Mouse (Mus musculus) liver, embryonic 13.5 days (tissue): ENCODE data around the gene Efna3. TPM values are rescaled to one million over a fixed set of nuclear protein-coding genes. Genes with fewer than 3 reads are reported as not detected.
A peak's percentile ranks its signal among the peaks of the same experiment; 100 is the strongest.

Source experiments
- ATAC-seq: fragments of 200-750 bp; cut with Nextera tagmentation; 2 replicates; pipeline ENCODE4 v1.8.0; 2017; ENCODE audit warnings: low read depth, mild to moderate bottlenecking, moderate number of reproducible peaks, moderate library complexity
- DNase-seq: peaks from one replicate; pipeline ENCODE4 v3.0.0; 2022
- H3K27ac ChIP-seq: fragments of 300-500 bp; sonication (generic); 2 replicates; pipeline ENCODE4 v1.5.1; 2015; ENCODE audit warnings: moderate library complexity, mild to moderate bottlenecking, inconsistent platforms
- H3K27me3 ChIP-seq: fragments of 300-500 bp; sonication (generic); 2 replicates; pipeline ENCODE4 v1.6.1; 2015; ENCODE audit warnings: mild to moderate bottlenecking, inconsistent platforms
- H3K36me3 ChIP-seq: fragments of 300-500 bp; sonication (generic); 2 replicates; pipeline ENCODE4 v1.6.1; 2015; ENCODE audit warnings: mild to moderate bottlenecking, inconsistent platforms
- H3K4me1 ChIP-seq: fragments of 300-500 bp; sonication (generic); replicated peaks from 2 replicates; pipeline ENCODE4 v1.6.1; 2015; ENCODE audit warnings: inconsistent platforms
- H3K4me2 ChIP-seq: fragments of 300-500 bp; sonication (generic); 2 replicates; pipeline ENCODE4 v1.6.1; 2015; ENCODE audit warnings: inconsistent platforms, mild to moderate bottlenecking, moderate library complexity
- H3K4me3 ChIP-seq: fragments of 300-500 bp; sonication (generic); replicated peaks from 2 replicates; pipeline ENCODE4 v1.5.1; 2015; ENCODE audit warnings: mild to moderate bottlenecking, inconsistent platforms
- H3K9ac ChIP-seq: fragments of 300-500 bp; sonication (generic); 2 replicates; pipeline ENCODE4 v1.6.1; 2015; ENCODE audit warnings: mild to moderate bottlenecking, inconsistent platforms
- H3K9me3 ChIP-seq: fragments of 300-500 bp; sonication (generic); replicated peaks from 2 replicates; pipeline ENCODE4 v1.6.1; 2016; ENCODE audit warnings: inconsistent platforms
- WGBS: fragments of 180-500 bp; shearing (Covaris S2); methylation state at CpG from one replicate; pipeline ENCODE4 v1.1.7; 2015; ENCODE audit not compliant: insufficient replicate concordance; 5-methylcytosine and 5-hydroxymethylcytosine counted together
- polyA plus RNA-seq: library from polyadenylated mRNA; unstranded; fragments of >200 nt; fragmentation: Nextera tagmentation; extraction: Ambion mirVana; gene quantifications from 2 replicates; pipeline ENCODE4 v1.2.1, GENCODE M21; 2015

Efna3 gene
- polyA plus RNA-seq, 1 experiment from 2014 or later: 0.32 TPM

GRCm38 (mm10) chr3:89280050-89280605 lies 42.6 kb downstream of the Efna3 start:
- Histone ChIP-seq H3K4me2 (peak overlapping the region; percentile 61), H3K36me3 (peaks cover 2% of the 10 kb centered on the region; the same call in 1 of the 2 replicates), H3K4me3 (peak overlapping the region; percentile 42), H3K4me1 (peaks cover 17% of the 10 kb centered on the region), H3K9ac (no peak overlapping the region), H3K9me3 (no peaks in the 10 kb centered on the region), H3K27ac (no peak overlapping the region), H3K27me3 (peaks cover 72% of the 10 kb centered on the region)
- DNase-seq (no peak), ATAC-seq (no peak)
- 1% methylated on average over 29 of the region's 29 CpGs for WGBS

- ATAC-seq (peak; percentile 54), DNase-seq (no peak)
- 3% methylated on average over 35 of the region's 35 CpGs for WGBS
- Histone ChIP-seq H3K4me1 (peaks cover 17% of the 10 kb centered on the region), H3K4me2 (peak overlapping the region; percentile 61), H3K9ac (peak overlapping the region; percentile 56), H3K27me3 (peaks cover 72% of the 10 kb centered on the region), H3K27ac (peak overlapping the region; percentile 18; the same call in 1 of the 2 replicates), H3K4me3 (peak overlapping the region; percentile 42), H3K9me3 (no peaks in the 10 kb centered on the region), H3K36me3 (peaks cover 3% of the 10 kb centered on the region; the same call in 1 of the 2 replicates)
These were observed 43.4 kb downstream of the Efna3 start for GRCm38 (mm10) chr3:89279153-89279890.

- peaks cover 72% of the 10 kb centered on the region for H3K27me3 ChIP-seq
- H3K9me3 ChIP-seq: no peaks in the 10 kb centered on the region
- H3K36me3 ChIP-seq: peaks cover 3% of the 10 kb centered on the region; the same call in 1 of the 2 replicates
- H3K4me3 ChIP-seq: peak overlapping the region; percentile 42
- no peak for ATAC-seq
- DNase-seq: no peak
- H3K27ac ChIP-seq: no peak overlapping the region
- H3K4me1 ChIP-seq: peaks cover 17% of the 10 kb centered on the region
- H3K9ac ChIP-seq: peak overlapping the region; percentile 56
- peak overlapping the region; percentile 61 for H3K4me2 ChIP-seq
- WGBS: 12% methylated on average over 8 of the region's 8 CpGs
These were observed 44.1 kb downstream of the Efna3 start for GRCm38 (mm10) chr3:89278643-89279042.

- ATAC-seq (0 out of 2 replicates have a peak, but pooled peaks have one; percentile 41), DNase-seq (no peak)
- peaks cover 17% of the 10 kb centered on the region for H3K4me1 ChIP-seq
- peaks cover 72% of the 10 kb centered on the region for H3K27me3 ChIP-seq
- H3K9ac ChIP-seq: no peak overlapping the region
- no peaks in the 10 kb centered on the region for H3K9me3 ChIP-seq
- peak overlapping the region; percentile 61 for H3K4me2 ChIP-seq
- H3K4me3 ChIP-seq: peak overlapping the region; percentile 42
- peaks cover 3% of the 10 kb centered on the region; the same call in 1 of the 2 replicates for H3K36me3 ChIP-seq
- 57% methylated on average over 7 of the region's 7 CpGs for WGBS
- H3K27ac ChIP-seq: no peak overlapping the region
These were observed 44.7 kb downstream of the Efna3 start for GRCm38 (mm10) chr3:89278107-89278506.

- DNase-seq (no peak), ATAC-seq (no peak)
- peaks cover 3% of the 10 kb centered on the region; the same call in 1 of the 2 replicates for H3K36me3 ChIP-seq
- H3K27ac ChIP-seq: no peak overlapping the region
- H3K9ac ChIP-seq: 0 out of 2 replicates have a peak overlapping the region, but pooled peaks have one; percentile 6
- peak overlapping the region; percentile 61 for H3K4me2 ChIP-seq
- peaks cover 67% of the 10 kb centered on the region for H3K27me3 ChIP-seq
- peaks cover 17% of the 10 kb centered on the region for H3K4me1 ChIP-seq
- WGBS: 46% methylated on average over 14 of the region's 14 CpGs
- 0 out of 2 replicates have a peak overlapping the region, but pooled peaks have one; percentile 42 for H3K4me3 ChIP-seq
- H3K9me3 ChIP-seq: no peaks in the 10 kb centered on the region
These were observed 45.3 kb downstream of the Efna3 start for GRCm38 (mm10) chr3:89277281-89278021.

GRCm38 (mm10) chr3:89276061-89276460 lies 46.7 kb downstream of the Efna3 start:
- H3K27ac ChIP-seq: no peak overlapping the region
- WGBS: 76% methylated on average over 13 of the region's 13 CpGs
- H3K4me2 ChIP-seq: no peak overlapping the region
- DNase-seq: no peak
- H3K36me3 ChIP-seq: peaks cover 3% of the 10 kb centered on the region; the same call in 1 of the 2 replicates
- H3K27me3 ChIP-seq: peaks cover 57% of the 10 kb centered on the region
- no peaks in the 10 kb centered on the region for H3K9me3 ChIP-seq
- H3K9ac ChIP-seq: no peak overlapping the region
- ATAC-seq: no peak
- peaks cover 19% of the 10 kb centered on the region for H3K4me1 ChIP-seq
- no peak overlapping the region for H3K4me3 ChIP-seq

GRCm38 (mm10) chr3:89271760-89272159 lies 51.0 kb downstream of the Efna3 start:
- H3K4me2 ChIP-seq: no peak overlapping the region
- H3K4me3 ChIP-seq: no peak overlapping the region
- H3K9ac ChIP-seq: no peak overlapping the region
- no peak for DNase-seq
- H3K36me3 ChIP-seq: peaks cover 3% of the 10 kb centered on the region; the same call in 1 of the 2 replicates
- no peak overlapping the region for H3K27ac ChIP-seq
- H3K4me1 ChIP-seq: peaks cover 41% of the 10 kb centered on the region
- ATAC-seq: no peak
- no peaks in the 10 kb centered on the region for H3K9me3 ChIP-seq
- H3K27me3 ChIP-seq: peaks cover 14% of the 10 kb centered on the region
- WGBS: 67% methylated on average over 6 of the region's 6 CpGs

GRCm38 (mm10) chr3:89270891-89271290 lies 51.9 kb downstream of the Efna3 start:
- Histone ChIP-seq H3K4me2 (peak overlapping the region; percentile 84), H3K9me3 (no peaks in the 10 kb centered on the region), H3K27me3 (peaks cover 5% of the 10 kb centered on the region), H3K9ac (no peak overlapping the region), H3K4me1 (peaks cover 47% of the 10 kb centered on the region), H3K4me3 (peak overlapping the region; percentile 64; the same call in 1 of the 2 replicates), H3K36me3 (peaks cover 3% of the 10 kb centered on the region; the same call in 1 of the 2 replicates), H3K27ac (no peak overlapping the region)
- ATAC-seq: no peak
- no peak for DNase-seq
- WGBS: 72% methylated on average over 6 of the region's 6 CpGs

- Histone ChIP-seq H3K4me3 (peak within 1 kb of the TSS; percentile 64), H3K27ac (peak within 1 kb of the TSS; percentile 45; the same call in 1 of the 2 replicates), H3K4me2 (peak within 1 kb of the TSS; percentile 84), H3K36me3 (peaks cover 2% of the 10 kb centered on the region; the same call in 1 of the 2 replicates), H3K9me3 (no peaks in the 10 kb centered on the region), H3K27me3 (0 out of 2 replicates have a peak, but pooled peaks cover 3% of the 10 kb centered on the region), H3K9ac (peak within 1 kb of the TSS; percentile 75), H3K4me1 (peaks cover 49% of the 10 kb centered on the region)
- peak; percentile 60 for ATAC-seq
- 1% methylated on average over 39 of the region's 39 CpGs for WGBS
- peak; percentile 52 for DNase-seq
These were observed 52.6 kb downstream of the Efna3 start, which contains the start of gene Slc50a1 for GRCm38 (mm10) chr3:89270051-89270755. Slc50a1 (minus strand) TSS chr3:89270570.

GRCm38 (mm10) chr3:89268916-89269315 lies 53.8 kb downstream of the Efna3 start:
- no peak overlapping the region for H3K4me3 ChIP-seq
- H3K9ac ChIP-seq: peak overlapping the region; percentile 75; the same call in 1 of the 2 replicates

More at GRCm38 (mm10) chr3:89268916-89269315, 53.8 kb downstream of the Efna3 start:
- H3K36me3 ChIP-seq: no peaks in the 10 kb centered on the region
- H3K27ac ChIP-seq: no peak overlapping the region
- peak overlapping the region; percentile 84 for H3K4me2 ChIP-seq
- H3K4me1 ChIP-seq: peaks cover 49% of the 10 kb centered on the region
- H3K27me3 ChIP-seq: 0 out of 2 replicates have a peak, but pooled peaks cover 3% of the 10 kb centered on the region
- WGBS: 72% methylated on average over 8 of the region's 8 CpGs
- DNase-seq: no peak
- ATAC-seq: no peak
- H3K9me3 ChIP-seq: no peaks in the 10 kb centered on the region
